Mouse (Mus musculus) naive thymus-derived CD4-positive, alpha-beta T cell, adult 2 months (primary cell): ENCODE results near the gene Gm5771.
"Not testable (repeated sequence)": the region's sequence is repeated elsewhere in the genome, so short reads cannot be mapped to it uniquely, and the experiment has no call there.

Experiments
- DNase-seq: peaks from one replicate; pipeline ENCODE4 v3.0.0-alpha.2; 2011; ENCODE audit warnings: low read depth

Gene Gm5771

DNA sequence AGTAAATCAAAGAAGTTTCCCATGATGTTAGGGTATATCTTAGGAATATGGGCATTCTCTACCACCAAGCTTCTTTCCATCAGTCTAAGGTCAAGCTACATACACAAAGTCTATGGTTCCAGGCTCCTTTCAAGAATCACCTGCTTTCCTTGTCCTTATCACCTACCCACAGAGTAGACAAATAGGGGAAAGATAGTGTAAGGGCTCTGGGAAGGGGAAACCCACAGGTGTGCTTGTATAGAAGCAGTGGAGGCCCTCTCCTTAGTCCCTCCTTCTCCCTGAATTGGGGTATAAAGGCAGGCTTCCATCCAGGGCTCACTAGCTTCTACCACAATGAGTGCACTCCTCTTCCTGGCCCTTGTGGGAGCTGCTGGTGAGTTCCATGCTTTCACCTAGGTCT, at the start of gene Gm5771:
Gene Gm5771, plus strand, starts transcription at position 301 of the 400 bp plus-strand sequence.
- DNase-seq, result not testable (repeated sequence)

DNA sequence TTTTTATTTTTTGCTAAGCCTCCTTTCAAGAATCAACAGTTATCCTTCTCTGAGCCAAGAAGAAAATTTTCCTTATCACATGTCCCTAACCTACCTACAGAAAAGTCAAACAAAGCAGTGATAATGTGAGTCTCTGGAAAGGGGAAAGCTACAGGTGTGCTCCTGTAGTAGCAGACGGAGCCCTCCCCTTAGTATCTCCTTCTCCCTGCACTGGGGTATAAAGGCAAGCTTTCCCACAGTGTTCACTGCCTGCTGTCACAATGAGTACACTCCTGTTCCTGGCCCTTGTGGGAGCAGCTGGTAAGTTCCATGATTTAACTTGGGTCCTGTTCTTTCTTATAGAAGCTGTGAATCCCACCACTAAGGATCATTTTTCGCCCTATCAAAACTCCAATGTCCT, 38.2 kb upstream of the Gm5771 start, which contains the start of gene Try10:
Gene Try10, plus strand, starts transcription at position 174 of the 400 bp plus-strand sequence.
- no peak for DNase-seq

DNA sequence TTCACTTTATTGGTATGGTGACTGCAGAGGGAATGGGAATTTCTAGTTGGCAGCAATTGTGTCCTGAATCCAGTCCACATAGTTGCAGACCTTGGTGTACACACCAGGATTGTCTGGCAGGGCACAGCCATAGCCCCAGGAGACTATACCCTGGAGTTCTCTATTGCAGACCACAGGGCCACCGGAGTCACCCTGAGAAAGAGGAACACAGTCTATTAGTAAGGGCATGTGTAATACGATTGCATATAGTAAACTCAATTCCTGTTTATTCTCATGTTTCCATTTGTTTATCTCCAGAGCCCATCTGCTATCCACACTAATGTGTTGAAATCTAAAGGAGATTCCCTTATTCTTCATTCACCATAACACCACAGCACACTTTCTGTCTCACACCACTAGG, 18.4 kb upstream of the Gm5771 start:
- DNase-seq, result not testable (repeated sequence)

DNA sequence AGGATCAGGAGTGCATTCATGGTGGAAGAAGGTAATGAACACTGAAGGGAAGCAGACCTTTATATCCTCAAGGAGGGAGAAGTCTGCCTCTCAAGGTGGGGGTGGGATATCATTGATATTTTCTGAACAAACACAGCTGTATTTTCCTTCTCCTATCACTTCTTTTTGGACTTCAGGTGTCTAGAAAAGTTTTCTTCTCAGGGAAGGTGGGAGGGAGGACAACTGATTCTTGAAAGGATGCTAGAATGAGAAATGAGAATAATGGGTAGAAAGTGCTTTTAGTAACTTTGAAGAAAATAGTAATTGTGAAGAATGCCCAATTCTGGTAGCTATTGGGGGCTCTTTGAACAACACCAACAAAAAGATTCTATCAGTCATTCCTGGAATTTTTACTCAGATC, 14.6 kb upstream of the Gm5771 start, which contains the start of gene Prss3:
Gene Prss3, minus strand, starts transcription at position 101 of the 400 bp plus-strand sequence.
- not testable (repeated sequence) for DNase-seq

DNA sequence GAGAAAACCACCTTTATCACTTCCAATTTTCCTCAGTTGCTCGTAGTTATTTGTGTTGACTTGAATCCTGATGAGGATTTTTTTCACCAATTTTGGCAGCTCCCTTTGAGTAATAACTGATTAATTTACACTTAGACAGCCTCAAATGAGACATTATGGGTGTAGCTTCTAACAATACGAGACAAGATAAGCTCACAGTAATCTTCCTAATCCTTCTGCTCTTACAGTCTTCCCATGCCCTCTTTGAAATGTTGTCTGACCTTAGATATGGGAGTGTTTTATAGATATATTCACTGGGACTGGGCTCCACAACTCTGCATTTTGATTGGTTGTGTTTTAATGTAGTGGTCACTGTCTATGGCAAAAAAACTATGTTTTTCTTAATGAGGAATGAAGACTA, 5.4 kb upstream of the Gm5771 start:
- no peak for DNase-seq

DNA sequence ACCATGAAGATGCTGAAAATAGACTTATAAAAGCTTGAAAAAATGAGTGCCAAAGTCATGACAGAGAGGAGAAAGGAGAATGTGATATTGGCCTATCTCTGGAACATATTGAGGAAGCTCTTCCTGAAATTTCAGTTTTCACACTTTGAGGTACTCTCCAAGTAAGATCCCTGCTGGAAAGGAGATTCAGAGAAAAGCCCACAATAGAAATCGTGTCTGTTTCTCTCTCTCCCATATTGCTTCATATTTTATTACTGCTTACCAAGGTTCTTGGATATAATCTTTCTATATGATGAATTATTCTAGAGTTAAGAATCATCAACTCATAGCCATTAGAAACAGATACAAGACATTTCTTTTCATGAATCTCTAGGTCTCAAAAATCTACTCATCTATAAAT, 516 bp upstream of the Gm5771 start:
- DNase-seq, result not testable (repeated sequence)

DNA sequence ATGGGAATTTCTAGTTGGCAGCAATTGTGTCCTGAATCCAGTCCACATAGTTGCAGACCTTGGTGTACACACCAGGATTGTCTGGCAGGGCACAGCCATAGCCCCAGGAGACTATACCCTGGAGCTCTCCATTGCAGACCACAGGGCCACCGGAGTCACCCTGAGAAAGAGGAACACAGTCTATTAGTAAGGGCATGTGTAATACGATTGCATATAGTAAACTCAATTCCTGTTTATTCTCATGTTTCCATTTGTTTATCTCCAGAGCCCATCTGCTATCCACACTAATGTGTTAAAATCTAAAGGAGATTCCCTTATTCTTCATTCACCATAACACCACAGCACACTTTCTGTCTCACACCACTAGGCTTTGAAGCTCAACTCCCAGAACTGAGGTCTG, 50.1 kb downstream of the Gm5771 start:
- DNase-seq, result not testable (repeated sequence)

DNA sequence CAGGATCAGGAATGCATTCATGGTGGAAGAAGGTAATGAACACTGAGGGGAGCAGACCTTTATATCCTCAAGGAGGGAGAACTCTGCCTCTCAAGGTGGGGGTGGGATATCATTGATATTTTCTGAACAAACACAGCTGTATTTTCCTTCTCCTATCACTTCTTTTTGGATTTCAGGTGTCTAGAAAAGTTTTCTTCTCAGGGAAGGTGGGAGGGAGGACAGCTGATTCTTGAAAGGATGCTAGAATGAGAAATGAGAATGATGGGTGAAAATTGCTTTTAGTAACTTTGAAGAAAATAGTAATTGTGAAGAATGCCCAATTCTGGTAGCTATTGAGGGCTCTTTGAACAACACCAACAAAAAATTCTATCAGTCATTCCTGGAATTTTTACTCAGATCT, 53.9 kb downstream of the Gm5771 start, which contains the start of gene Gm10334:
Gene Gm10334, minus strand, starts transcription at position 101 of the 400 bp plus-strand sequence.
- not testable (repeated sequence) for DNase-seq
